Mouse (Mus musculus) kidney, postnatal 0 days (tissue): Measurements from ENCODE around the gene Cux1. TPM values are rescaled to one million over a fixed set of nuclear protein-coding genes. Genes with fewer than 3 reads are reported as not detected.

Experiments used
- ATAC-seq: fragments of 200-750 bp; cut with Nextera tagmentation; replicated peaks from 2 replicates; pipeline ENCODE4 v1.8.0; 2017; ENCODE audit warnings: low read depth, moderate number of reproducible peaks, moderate TSS enrichment, moderate library complexity; ENCODE audit not compliant: low FRiP score
- DNase-seq: peaks from one replicate; pipeline ENCODE4 v3.0.0-alpha.2; 2016; ENCODE audit warnings: low spot score
- H3K27ac ChIP-seq: fragments of 300-500 bp; sonication (generic); 2 replicates; pipeline ENCODE4 v1.5.1; 2014; ENCODE audit warnings: mild to moderate bottlenecking
- H3K27me3 ChIP-seq: fragments of 300-500 bp; sonication (generic); 2 replicates; pipeline ENCODE4 v1.6.1; 2014; ENCODE audit warnings: low read length, mixed read lengths; ENCODE audit not compliant: insufficient read depth
- H3K36me3 ChIP-seq: fragments of 300-500 bp; sonication (generic); 2 replicates; pipeline ENCODE4 v1.6.1; 2014; ENCODE audit warnings: low read length, mixed read lengths; ENCODE audit not compliant: insufficient read depth
- H3K4me1 ChIP-seq: fragments of 300-500 bp; sonication (generic); replicated peaks from 2 replicates; pipeline ENCODE4 v1.6.1; 2014; ENCODE audit warnings: antibody characterized with exemption, low read length, mixed read lengths; ENCODE audit not compliant: insufficient read depth
- H3K4me2 ChIP-seq: fragments of 300-500 bp; sonication (generic); 2 replicates; pipeline ENCODE4 v1.6.1; 2014; ENCODE audit warnings: mild to moderate bottlenecking, low read length, moderate library complexity, mixed read lengths
- H3K4me3 ChIP-seq: fragments of 300-500 bp; sonication (generic); replicated peaks from 2 replicates; pipeline ENCODE4 v1.5.1; 2014; ENCODE audit warnings: low read depth, low read length
- H3K9ac ChIP-seq: fragments of 300-500 bp; sonication (generic); 2 replicates; pipeline ENCODE4 v1.6.1; 2014; ENCODE audit warnings: low read depth, low read length
- H3K9me3 ChIP-seq: fragments of 300-500 bp; sonication (generic); replicated peaks from 2 replicates; pipeline ENCODE4 v1.6.1; 2016; ENCODE audit warnings: low read length, inconsistent platforms, mixed read lengths
- CTCF ChIP-seq: IDR thresholded peaks from 2 replicates; pipeline ENCODE4 v1.5.1; 2016; ENCODE audit warnings: antibody characterized with exemption, low read depth, mild to moderate bottlenecking, moderate library complexity
- WGBS: fragments of 180-500 bp; shearing (Covaris S2); extraction: QIAGEN DNeasy Blood & Tissue Kit; methylation state at CpG from one replicate; pipeline ENCODE4 v1.1.7; 2014; 5-methylcytosine and 5-hydroxymethylcytosine counted together
- polyA plus RNA-seq: library from polyadenylated mRNA; unstranded; fragments of >200 nt; fragmentation: Nextera tagmentation; extraction: Ambion mirVana; gene quantifications from 2 replicates; pipeline ENCODE4 v1.2.1, GENCODE M21; 2015

Gene Cux1
- polyA plus RNA-seq, 1 experiment from 2014 or later, result 73.4 TPM

DNA sequence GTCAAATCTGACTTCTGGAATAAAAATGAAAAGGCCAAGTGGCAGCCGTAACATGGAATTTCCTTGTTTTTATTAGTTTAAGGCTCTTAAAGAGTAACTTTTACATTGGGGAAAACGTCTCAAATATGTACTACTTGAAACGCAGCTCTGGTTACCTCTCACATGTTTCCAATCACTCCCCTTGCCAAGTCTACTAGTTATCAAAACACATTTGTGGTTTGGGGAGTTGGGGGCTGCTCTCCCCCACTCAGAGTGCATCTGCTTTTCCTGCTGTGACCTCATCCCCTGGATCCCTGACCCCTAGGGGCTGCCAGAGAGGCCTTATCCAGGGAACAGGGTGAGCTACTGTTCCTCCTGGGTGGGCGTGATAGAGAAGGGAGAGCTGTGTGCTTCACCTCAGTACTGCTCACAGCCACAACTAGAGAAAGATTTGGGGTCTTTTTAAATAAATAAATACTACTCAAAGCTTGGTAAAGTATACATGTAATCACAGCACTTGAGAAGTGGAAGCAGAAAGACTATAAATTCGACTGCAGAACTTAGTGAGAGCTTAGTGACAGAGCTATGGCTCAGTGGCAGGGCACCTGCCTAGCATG lies 64.7 kb downstream of the Cux1 start:
- ATAC-seq, result no peak

DNA sequence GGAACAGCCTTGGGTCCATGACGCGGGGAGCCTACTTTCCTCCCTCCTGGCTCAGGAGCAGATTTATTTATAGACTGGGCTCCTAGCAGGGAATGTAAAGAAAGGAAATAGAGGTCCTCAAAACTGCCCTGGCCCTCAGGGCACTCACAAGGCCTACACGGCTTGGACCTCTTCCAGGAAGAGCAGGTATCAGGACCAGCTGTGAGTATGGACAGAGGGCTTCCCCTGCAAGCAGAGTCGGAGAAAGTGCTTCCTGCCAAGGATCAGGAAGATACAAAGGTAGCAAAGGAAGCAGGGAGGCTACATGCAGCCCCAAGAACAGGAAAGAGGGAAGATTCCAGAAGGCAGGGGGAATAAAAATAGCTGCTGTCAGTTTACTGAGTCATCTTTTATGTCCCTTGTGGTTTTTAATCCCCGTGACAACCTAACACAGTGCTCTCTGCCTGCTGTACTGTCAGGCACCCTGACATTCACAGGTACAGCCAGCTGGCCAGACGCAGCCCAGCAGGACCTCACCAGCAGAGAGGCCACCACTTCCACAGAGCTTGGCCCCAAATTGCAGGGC lies 66.9 kb downstream of the Cux1 start:
- no peaks in the 10 kb centered on the region for H3K9me3 ChIP-seq
- no peak for TF ChIP-seq CTCF
- no peak overlapping the region for H3K9ac ChIP-seq
- H3K4me1 ChIP-seq, result peaks cover 15% of the 10 kb centered on the region; the same call in 1 of the 2 replicates
- H3K4me3 ChIP-seq, result no peak overlapping the region
- H3K4me2 ChIP-seq, result no peak overlapping the region
- no peak overlapping the region for H3K27ac ChIP-seq
- H3K36me3 ChIP-seq, result no peaks in the 10 kb centered on the region
- ATAC-seq (no peak), DNase-seq (peak; percentile 19)
- 38% methylated on average over 6 of the region's 6 CpGs for WGBS
- no peaks in the 10 kb centered on the region for H3K27me3 ChIP-seq

More for the DNA sequence above, 64.7 kb downstream of the Cux1 start:
- Histone ChIP-seq H3K27me3 (no peaks in the 10 kb centered on the region), H3K36me3 (no peaks in the 10 kb centered on the region), H3K4me1 (peaks cover 15% of the 10 kb centered on the region; the same call in 1 of the 2 replicates), H3K4me2 (no peak overlapping the region), H3K9ac (no peak overlapping the region), H3K4me3 (no peak overlapping the region), H3K9me3 (no peaks in the 10 kb centered on the region), H3K27ac (no peak overlapping the region; the same call in 1 of the 2 replicates)
- no peak for DNase-seq
- no peak for TF ChIP-seq CTCF
- WGBS, result 35% methylated on average over 5 of the region's 5 CpGs

DNA sequence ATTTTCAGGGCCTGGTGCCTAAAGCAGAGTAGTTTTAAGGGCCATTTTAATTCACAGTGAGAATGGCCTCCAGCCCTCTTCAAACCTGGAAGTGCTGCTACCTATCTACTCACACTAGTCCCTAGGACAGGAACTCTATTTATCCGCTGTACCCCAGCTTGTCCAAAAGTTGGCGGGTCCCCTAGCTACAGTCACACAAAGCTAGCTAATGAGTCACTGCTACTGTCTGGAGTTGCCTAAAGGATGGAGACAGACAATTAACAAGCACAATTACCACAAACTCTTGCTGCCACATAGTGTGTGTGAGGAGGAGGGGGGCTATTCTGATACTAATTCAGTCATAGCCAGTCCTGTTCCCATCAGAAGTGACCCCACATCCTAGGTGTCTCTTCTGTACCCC lies 68.0 kb downstream of the Cux1 start:
- WGBS, result 84% methylated on average over 2 of the region's 2 CpGs
- H3K27ac ChIP-seq, result no peak overlapping the region
- no peak for DNase-seq

DNA sequence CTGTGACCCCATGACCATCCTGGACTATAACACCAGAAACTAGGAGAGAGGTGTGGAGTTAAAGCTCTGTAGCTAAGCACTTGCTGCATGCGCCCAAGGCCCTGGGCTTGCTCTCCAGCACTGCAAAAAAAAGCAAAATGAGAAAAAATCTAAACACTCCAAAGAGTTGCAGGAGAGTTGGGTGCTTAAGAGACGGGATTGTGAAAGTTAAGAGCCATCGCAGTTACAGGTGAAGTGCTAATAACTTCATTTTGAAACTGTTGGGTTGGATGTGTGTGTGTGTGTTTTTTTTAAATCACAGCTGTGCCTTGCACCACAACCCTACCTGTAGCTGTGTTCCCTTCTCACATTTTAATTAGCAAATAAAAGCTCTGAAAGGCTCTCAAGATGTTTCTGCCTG lies 68.5 kb downstream of the Cux1 start:
- TF ChIP-seq CTCF, result no peak
- WGBS, result 93% methylated on average over 3 of the region's 3 CpGs
- no peak overlapping the region for H3K4me3 ChIP-seq
- DNase-seq, result no peak
- H3K9me3 ChIP-seq, result no peaks in the 10 kb centered on the region
- no peak overlapping the region for H3K4me2 ChIP-seq
- H3K27me3 ChIP-seq, result no peaks in the 10 kb centered on the region
- no peaks in the 10 kb centered on the region for H3K36me3 ChIP-seq
- H3K27ac ChIP-seq, result no peak overlapping the region
- no peak for ATAC-seq
- peaks cover 11% of the 10 kb centered on the region; the same call in 1 of the 2 replicates for H3K4me1 ChIP-seq
- H3K9ac ChIP-seq, result no peak overlapping the region

More for the DNA sequence above, 68.0 kb downstream of the Cux1 start:
- H3K4me3 ChIP-seq, result no peak overlapping the region
- no peak for TF ChIP-seq CTCF
- no peaks in the 10 kb centered on the region for H3K9me3 ChIP-seq
- H3K27me3 ChIP-seq, result no peaks in the 10 kb centered on the region
- H3K4me2 ChIP-seq, result no peak overlapping the region
- H3K4me1 ChIP-seq, result peaks cover 11% of the 10 kb centered on the region; the same call in 1 of the 2 replicates
- no peak for ATAC-seq
- H3K36me3 ChIP-seq, result no peaks in the 10 kb centered on the region
- H3K9ac ChIP-seq, result no peak overlapping the region

DNA sequence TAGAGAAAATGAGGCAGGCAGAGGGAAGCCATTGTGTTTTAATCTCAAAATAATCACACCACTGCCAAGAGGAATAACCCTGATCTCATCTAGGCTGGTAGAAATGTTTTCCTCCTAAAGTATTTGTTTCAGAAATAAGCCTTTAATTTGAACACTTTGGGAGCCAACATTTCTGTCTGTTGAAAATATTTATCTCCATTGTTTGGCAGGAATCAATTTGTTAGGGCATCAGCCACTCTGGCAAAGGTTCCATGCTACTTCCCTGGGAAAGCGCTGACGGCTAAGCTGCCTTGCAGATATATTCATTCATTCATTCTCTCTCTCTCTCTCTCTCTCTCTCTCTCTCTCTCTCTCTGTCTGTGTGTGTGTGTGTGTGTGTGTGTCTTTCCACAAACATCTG lies 70.0 kb downstream of the Cux1 start:
- TF ChIP-seq CTCF, result no peak
- 88% methylated on average over 2 of the region's 2 CpGs for WGBS
- no peak for ATAC-seq

DNA sequence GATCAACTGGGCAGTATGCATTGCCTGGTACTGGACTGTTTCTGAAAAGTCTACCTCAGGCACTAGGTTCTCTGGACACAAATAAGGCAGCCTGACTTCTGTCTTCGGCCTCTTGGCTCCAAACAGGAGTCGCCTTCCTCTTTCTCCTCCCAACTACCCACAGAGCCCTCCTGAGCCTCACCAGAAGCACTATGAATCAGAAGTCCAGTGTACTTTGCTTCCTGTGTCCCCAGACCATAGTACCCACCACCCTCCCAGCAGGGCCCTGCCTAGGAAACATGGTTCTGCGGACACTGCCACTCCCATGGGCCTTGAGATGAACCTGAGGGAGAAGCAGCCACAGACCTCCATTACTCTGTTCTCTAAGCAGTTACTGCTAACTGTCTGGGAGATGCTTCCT lies 71.7 kb downstream of the Cux1 start:
- H3K9me3 ChIP-seq, result no peaks in the 10 kb centered on the region

More for the DNA sequence above, 70.0 kb downstream of the Cux1 start:
- Histone ChIP-seq H3K4me3 (no peak overlapping the region), H3K9me3 (no peaks in the 10 kb centered on the region), H3K4me2 (no peak overlapping the region), H3K27me3 (no peaks in the 10 kb centered on the region), H3K4me1 (peaks cover 5% of the 10 kb centered on the region; the same call in 1 of the 2 replicates), H3K27ac (no peak overlapping the region), H3K9ac (no peak overlapping the region), H3K36me3 (no peaks in the 10 kb centered on the region)
- DNase-seq, result no peak

More for the DNA sequence above, 71.7 kb downstream of the Cux1 start:
- H3K9ac ChIP-seq, result no peak overlapping the region
- DNase-seq (no peak), ATAC-seq (no peak)
- H3K27ac ChIP-seq, result no peak overlapping the region
- 85% methylated on average over 3 of the region's 3 CpGs for WGBS
- H3K4me3 ChIP-seq, result no peak overlapping the region
- no peaks in the 10 kb centered on the region; the same call in 1 of the 2 replicates for H3K4me1 ChIP-seq
- H3K27me3 ChIP-seq, result no peaks in the 10 kb centered on the region
- no peaks in the 10 kb centered on the region for H3K36me3 ChIP-seq
- TF ChIP-seq CTCF, result no peak
- no peak overlapping the region for H3K4me2 ChIP-seq
